Mouse (Mus musculus) skeletal muscle tissue, adult 2 months (tissue): ENCODE results near the gene Ermap.

Source experiments
- DNase-seq: peaks from one replicate; pipeline ENCODE4 v3.0.0-alpha.2; 2012; ENCODE audit warnings: low read depth, low spot score

Ermap gene

DNA sequence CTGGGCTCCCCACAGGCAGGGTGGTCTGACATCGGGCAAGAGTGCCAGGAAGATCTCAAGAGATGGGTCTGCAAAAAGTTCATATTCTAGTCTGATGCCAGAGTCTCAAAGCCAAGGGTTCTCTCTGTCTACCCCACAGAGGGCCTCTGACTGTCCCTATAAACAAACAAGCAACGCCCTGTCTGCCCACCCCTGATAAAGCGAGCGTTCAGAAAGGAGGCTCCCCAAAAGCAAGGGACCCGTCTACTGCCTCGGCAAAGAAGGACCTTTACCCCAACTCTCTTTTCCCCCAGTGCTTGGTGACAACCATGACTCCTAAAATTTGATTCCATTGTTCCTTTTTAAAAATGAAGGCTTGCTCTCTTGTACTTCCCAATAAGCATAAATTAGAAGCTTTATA lies at the start of gene Ermap:
Gene Ermap, minus strand, starts transcription at position 148 of the 400 bp plus-strand sequence.
- DNase-seq, result no peak

DNA sequence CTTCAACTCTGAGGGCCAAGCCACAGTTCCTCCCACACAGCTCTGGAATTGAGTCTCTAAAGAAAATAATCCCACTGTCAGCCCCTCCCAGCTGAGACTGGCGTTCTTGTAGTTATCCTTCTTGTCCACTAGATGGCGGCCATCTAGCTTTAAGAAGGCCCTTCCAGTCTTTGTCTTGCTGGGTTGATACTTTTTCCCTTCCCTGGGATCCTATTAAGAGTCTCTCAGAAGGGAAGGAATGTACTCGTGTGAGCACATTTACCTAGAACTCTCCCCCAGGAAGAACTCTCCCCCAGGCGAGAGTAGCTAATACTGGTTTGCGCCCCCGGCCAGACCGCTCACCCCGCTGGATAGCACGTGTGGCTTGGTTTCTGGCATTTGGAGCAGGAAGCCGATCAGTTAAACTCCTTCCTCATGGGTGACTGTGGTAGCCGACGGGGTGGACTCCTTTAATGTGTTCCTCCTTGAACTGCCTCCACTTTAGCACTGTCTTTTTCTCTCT lies 49.4 kb upstream of the Ermap start:
- peak; percentile 65 for DNase-seq

DNA sequence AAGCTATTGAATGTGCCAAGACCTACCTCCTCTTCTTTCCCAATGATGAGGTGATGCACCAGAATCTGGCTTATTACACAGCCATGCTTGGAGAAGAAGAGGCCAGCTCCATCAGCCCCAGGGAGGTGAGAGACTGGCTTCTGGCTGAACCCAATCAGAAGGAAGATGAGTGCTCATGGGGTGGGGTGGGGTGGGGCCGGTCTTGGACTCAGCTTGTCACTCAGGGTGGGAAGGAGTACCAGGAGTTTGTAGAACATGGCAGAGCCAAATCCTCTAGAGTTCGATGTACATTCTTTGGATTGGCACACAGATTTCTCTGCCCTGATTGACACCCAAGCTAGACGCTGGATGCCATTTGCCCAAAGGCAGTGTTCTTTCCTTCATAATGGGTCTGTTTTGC lies 48.9 kb upstream of the Ermap start:
- DNase-seq, result no peak

DNA sequence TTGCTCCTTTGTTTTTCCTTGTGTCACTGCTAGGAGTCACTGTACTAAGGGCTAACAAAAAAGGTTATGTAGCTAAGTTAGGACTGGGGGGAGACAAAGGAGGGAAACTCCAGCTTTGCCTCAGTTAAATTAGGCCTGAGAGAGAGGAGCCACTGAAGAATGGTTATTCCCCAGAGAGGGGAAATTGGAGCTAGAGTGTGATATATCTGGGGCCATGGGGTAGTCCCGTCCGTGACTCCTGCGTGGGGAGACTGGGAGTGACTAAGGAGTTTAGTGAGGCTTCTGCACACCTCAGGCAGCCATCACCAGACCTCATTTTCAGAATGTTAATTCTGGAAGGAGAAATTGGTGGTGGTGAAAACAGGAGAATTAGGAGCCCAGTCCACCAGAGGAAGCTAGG lies 44.5 kb upstream of the Ermap start:
- no peak for DNase-seq

DNA sequence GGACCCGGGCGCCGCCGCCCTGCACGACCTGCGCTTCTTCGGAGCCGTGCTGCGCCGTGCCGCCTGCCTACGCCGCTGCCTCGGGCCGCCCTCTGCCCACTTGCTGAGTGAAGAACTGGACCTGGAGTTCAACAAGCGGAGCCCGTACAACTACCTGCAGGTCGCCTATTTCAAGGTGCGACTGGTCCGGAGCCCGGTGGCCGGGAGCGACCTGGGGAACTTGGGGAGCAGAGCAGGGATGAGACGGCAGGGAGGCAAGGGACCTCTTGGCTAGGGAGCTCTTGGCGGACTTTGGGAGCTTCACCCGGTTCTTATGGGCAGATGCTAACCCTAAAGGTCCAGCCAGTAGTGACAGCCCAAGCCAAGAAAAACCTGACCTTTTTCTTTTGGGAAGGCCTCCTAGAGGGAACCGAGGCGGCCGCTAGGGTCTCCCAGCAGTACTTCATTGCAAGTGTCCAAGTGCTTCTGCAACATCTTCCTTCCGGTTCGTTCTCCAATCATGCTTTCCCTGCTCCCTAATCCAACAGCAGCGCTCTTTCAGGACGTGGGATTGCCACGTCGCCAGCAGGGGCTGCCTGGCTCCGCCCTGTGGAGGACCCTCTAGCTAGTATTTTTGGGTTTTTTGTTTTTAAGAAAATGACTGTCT lies 43.6 kb upstream of the Ermap start:
- peak; percentile 42 for DNase-seq

DNA sequence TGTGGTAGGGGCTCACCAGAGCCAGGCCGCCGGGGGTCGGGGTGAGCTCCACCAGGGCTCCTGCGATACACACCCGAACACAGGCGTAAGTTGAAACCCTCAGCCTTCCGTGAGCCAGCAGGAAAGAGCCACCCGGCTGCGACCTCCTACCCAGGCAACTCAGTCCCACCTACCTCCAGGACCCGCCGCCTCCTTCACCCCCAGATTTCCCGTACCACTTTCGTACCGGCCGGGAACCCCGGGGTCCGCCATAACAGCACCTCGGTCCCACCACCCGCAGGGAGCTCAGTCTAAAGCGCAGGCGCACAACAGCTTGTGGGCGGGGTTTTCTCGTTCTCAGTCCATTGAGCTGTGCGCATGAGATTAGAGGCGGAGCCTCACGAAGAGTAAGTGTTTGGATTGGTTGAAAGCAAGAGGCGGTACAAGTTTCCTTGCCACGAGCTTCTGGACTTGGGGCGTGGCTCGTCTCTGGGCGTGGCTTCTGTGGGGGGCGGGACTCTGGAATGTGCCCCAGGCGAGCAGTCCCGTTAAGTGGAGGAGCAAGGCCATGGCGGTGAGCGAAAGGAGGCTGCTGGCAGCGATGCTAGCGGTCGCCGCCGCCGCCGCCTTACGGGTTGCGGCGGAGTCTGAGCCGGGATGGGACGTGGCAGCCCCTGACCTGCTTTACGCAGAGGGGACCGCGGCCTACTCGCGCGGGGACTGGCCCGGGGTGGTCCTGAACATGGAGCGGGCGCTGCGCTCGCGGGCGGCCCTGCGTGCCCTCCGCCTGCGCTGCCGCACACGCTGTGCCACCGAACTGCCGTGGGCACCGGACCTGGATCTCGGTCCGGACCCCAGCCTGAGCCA lies 42.8 kb upstream of the Ermap start, which contains the start of the genes AU022252 and P3h1:
Gene AU022252, minus strand, starts transcription at position 303 of the 846 bp plus-strand sequence.
Gene P3h1, plus strand, starts transcription at position 506 of the 846 bp plus-strand sequence.
- DNase-seq, result peak; percentile 99

DNA sequence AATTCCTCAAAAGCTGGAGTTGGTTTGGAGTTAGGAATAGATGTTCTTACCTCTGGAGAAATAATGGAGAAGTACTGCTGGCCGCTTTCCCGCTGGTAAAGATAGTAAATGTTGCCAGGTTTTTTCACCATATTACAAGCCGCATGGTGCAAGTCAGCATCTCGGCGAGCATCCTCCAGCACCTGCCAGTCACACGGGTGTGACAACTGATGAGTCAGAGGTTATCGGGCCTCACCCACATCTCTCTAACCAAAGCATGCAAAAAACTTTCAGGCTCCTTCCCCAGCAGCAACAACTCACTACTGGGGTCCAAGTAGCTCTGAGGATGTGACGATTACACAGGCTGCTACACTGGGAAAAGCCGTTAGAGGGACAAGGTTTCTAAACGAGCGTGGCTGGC lies 36.9 kb upstream of the Ermap start:
- no peak for DNase-seq

DNA sequence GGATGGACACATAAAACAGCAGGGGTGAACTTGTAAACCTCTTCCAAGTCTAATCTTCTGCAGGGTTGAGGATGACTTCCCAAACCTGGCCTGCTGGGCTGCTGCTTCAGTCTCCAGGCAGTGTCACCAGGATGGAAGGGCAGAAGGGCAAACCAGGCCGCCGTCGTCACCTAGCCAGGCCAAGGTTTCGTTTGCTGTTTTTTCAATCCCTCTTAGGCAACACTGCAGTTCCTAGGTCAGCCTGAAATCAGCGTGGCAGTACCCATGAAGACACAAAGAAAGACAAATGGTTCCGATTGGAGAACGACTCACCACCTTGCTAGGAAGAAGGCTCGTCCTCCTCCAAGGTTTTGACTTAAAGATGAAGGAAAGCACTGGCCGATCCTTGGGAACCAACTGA lies 35.9 kb upstream of the Ermap start:
- DNase-seq, result no peak

DNA sequence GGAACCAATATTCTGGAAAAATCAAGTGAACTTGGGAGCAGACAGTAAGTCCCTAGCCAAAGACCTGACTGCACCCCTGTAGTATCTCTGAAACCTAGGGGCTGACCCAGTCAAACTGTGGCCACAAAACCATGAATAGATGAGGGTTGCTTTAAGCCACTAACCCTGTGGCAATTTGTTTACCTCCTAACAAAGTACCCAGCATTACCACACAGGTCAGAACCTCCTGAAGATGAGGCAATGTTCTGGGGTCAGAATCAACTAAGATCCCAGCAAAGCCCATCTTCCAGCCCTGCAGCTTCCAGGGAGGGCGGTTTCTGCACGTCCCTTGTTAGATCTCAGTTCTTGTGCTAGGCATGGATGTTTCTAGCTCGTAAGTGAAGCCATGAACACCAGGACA lies 34.7 kb upstream of the Ermap start:
- DNase-seq, result no peak

DNA sequence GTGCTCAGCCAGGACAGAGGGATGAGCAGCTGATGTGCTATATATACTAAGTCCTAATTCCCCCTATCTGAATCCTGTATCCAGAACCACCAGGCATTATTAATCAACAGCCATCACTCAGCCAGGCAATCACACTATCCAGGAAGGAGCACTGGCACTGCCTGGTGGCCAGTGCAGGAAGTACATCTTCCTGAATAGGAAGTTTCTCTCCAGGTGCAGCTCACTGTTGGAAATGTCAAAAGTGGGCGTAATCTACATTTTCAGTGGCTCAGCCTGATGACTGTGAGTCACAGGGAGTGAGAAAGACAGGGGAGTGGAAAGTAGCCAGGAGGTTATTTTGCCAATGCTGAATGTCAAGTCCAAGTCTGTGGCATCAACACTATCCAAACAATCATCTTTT lies 33.9 kb upstream of the Ermap start:
- no peak for DNase-seq

DNA sequence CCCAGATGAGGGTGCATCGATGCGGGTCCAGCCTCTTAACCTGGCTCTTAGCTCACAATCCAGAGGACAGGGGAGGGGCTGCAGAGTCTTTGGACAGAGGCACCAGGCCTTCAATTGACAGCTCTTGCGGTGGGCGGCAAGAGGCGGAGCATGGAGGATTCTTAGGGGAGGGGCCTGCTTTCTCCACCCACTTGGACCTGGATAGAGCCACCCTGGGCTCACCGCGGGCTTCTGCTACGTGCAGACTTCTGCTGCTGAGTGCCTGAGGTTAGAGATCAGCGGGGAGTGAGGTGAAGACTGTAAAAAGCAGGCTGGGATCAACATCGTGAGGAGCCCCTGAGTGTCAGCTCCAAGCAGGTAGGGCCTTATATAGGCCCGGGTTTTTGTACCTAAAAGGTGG lies 28.4 kb upstream of the Ermap start, which contains the start of gene Tmem269:
Gene Tmem269, minus strand, starts transcription at position 49 of the 400 bp plus-strand sequence.
- no peak for DNase-seq

DNA sequence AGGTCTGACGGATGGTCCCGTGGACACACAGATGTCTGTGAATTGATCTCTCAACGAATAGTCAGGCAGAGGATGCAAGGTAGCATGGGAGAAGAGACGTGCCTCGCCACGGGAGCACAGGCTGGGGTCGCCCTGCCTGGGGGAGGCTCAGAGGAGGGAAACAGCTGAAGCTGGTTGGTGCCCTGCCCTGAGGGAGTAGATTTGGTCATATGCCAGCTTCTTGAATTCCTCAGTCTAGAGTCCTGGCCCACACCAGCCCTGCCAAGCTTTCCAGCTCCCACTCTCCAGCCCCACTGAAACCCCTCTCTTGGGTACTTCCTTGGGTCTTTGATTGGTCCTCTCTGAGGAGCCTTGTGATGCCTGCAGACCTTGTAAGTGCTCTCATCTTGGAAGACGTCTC lies 26.9 kb upstream of the Ermap start:
- DNase-seq, result no peak

DNA sequence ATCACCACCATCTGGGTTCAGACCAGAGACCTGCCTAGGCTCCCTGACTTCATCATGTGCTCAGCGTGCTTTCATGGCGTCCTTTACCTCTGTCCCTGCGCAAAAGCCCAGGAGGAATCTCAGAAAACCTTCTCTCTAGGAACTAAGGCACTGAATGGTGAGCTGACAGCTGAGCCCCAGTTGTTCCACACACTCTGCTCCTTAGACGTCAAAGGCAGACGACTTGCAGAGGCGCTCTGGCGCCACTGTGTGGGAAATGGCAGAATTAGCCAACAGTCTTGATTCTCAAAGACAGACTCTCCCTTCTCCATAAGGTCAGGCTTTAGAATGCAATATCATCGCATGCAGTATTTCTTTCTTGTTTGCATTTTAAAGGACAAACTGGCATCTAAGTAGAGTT lies 14.9 kb upstream of the Ermap start:
- DNase-seq, result peak; percentile 52

DNA sequence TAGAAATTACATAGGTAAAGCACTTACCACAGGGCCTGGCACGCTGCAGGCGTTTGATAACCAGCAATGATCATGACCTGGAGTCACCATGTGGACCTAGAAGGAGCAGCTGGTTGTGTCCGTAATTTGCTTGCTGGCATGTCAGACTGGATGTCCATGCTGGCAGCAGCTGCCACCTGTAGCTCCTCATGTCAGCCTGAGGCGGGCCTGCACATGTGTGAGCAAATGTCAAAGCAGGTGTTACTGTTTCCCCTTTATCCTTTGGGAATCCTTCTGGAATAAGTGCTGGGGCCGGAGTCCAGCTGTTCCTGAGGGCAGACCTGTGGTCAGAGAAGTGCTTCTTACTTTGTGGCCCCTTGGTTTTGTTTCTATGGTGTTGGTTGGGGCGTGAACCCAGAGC lies 8.3 kb upstream of the Ermap start:
- no peak for DNase-seq

DNA sequence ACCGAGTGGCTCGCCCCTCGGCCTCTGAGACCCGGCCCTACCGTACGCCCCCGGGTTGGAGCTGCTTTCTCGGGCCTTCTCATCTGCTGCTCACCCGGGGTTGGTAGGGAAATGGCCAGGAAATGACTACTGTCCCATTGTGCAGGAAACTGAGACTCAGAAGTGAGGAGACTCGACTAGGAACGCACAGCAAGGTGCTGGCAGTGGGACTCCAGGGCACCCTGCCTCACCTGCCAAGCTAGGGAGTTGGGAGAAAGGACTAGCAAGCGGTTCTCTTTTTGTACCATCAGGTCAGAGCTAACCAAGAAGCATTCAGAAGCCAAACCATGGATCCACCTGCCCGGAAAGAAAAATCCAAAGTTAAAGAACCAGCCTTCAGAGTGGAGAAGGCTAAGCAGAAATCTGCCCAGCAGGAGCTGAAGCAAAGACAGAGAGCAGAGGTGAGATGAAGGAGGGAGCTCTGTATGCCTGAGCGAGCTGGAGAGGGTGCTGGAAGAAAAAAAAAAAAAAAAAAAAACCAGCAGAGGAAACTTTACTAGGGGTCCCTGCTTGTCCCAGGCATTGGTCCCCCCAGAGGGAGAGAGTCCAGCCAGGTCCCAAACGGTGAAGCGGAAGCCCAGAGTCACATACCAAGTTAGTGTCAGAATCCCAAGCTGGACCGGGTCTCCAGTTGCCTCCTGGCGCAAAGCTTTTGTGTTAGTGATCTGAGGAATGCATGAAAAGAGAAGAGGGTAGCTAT lies 5.9 kb upstream of the Ermap start:
- no peak for DNase-seq

DNA sequence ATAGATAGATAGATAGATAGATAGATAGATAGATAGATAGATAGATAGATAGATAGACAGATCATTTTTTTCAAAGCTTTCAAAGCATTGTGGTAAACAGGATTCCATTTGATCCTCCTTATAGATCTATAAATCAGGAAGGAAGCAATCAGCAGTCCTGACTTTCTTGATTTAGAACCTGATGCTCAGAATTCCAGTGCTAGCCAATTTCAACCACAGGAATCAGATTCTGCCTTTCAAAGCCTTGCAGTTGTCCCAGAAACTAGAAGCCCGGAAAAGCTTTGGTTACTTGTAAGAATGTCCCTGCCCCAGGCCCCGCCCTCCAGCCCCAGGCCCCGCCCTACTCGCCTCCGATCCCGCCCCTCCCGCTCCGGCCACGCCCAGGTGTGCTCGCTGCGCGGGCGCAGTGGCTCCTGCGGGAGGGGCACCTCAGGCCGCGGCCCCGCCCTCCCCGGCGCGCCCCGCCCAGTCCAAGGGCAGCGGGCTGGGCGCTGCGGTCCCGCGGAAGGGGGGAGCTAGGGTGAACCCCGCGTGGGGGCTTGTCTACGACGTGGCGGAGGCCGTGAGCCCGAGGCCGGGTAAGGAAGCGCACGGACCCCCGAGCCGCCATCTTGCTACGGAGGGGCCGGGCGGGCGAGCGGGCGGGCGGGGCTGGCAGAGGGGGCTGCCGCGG lies 5.2 kb upstream of the Ermap start, which contains the start of gene Svbp:
Gene Svbp, plus strand, starts transcription at position 398 of the 673 bp plus-strand sequence.
- DNase-seq, result peak; percentile 83

DNA sequence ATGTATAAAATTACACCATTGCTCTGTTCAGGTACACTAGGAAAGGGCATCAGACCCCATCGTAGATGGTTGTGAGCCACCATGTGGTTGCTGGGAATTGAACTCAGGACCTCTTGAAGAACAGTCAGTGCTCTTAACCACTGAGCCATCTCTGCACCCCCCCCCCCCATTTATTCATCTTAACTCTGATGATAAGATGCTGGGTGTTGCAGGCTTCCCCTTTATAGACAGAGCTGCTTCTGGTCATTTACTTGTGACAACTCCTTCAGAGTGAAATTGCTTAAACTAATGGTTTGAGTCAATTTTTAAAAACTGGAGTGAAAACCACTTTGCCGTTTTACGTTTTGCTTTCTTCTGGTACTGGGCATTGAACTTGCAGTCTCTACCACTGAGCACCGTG lies 2.9 kb upstream of the Ermap start:
- DNase-seq, result no peak

DNA sequence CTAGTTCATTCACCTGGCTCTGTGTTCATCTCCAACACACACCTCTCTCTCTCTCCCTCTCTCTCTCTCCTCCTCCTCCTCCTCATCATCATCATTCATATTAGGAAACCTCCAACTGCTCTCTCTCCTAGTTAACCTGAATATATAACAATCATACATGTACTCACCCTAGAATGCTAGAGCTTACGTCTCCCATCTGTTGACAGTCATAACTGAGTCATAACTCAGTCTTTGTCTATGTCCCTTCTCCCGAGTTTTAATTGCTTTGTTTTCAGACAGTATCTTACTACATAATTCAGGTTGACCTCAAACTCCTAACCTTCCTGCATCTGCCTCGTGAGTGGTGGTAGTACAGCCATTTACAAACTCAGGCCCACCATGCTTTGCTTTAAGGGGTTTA lies 1.5 kb upstream of the Ermap start:
- DNase-seq, result no peak

DNA sequence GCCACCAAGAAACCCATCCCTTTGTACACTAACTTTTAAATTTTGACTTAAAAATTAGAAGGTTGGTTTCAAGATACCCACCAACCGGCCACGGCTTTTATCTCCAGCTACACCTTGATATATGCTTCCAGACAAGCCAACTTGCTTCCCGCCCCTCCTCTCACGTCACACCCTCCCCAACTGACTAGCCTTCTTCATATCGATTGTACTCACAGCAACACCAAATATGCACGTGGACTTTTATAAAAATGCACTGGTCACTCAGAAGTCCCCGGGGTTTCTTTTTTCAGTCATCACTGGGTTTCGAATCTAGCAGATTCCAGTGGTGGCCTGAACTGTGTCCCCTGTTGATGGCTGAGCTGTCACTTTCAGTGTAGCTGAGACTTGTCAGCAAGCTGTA lies 807 bp upstream of the Ermap start:
- no peak for DNase-seq

DNA sequence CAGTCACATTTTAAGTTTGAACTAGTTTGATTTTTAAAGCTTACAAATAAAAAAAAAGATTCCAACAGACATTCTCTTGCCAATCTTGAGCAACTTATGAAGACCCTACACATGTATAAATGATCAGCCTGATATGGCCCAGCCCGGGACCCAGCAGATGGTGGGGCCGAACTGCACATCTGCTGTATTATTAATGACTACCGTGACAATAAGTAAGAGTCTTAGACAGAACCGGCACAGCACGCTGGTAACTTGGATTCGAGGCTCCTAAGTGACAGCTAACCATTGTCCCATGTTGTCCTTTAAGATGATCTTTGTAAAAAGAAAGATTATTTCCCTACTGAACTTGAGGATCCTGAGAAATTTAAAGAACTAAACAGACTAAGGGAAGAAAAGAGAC lies 419 bp downstream of the Ermap start:
- no peak for DNase-seq

DNA sequence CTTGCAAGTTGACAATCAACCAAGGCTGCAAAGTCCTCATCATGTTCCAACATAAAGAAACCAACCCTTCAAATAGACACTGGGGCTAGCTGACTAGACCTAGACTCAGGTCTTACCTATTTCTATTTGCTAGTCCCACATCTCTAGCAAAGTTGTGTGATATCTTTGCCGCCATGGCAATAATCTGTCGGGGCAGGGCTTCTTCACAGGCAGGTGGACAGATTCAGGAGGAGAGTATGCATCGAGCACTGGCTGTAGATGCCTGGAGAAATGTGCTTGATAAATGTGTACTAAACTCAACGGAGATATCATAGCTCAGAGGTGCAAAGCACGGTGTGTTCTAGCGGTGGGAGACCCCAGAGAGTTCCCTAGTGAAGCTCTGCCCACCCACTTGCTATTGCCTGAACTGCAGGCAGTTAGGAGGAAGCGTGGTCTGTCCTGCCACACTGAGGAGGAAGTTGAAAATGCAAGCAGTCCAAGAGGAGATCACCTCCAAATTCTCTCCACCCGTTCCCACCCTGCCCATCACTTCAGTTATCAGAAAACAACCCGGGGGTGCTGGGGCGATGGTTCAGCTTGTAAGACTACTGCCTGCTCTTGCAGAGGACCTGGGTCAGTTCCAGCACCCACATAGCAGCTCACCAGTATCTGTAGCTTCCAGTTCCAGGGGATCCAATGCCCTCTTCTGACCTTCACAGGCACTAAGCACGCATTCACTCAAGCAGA lies 1.6 kb downstream of the Ermap start:
- no peak for DNase-seq
